Mouse (Mus musculus) liver, embryonic 11.5 days (tissue): ENCODE measurements around the gene Fam57a. TPM values are rescaled to one million over a fixed set of nuclear protein-coding genes. Genes with fewer than 3 reads are reported as not detected.

Experiments
- ATAC-seq: fragments of 200-750 bp; cut with Nextera tagmentation; replicated peaks from 2 replicates; pipeline ENCODE4 v1.8.0; 2017; ENCODE audit warnings: moderate number of reproducible peaks, mild to moderate bottlenecking, moderate TSS enrichment, moderate library complexity; ENCODE audit not compliant: low FRiP score
- DNase-seq: peaks from one replicate; pipeline ENCODE4 v3.0.0-alpha.2; 2017; ENCODE audit warnings: low spot score
- H3K27ac ChIP-seq: fragments of 300-500 bp; sonication (generic); 2 replicates; pipeline ENCODE4 v1.5.1; 2014; ENCODE audit warnings: mild to moderate bottlenecking, low read depth, low read length, control low read depth
- H3K27me3 ChIP-seq: fragments of 300-500 bp; sonication (generic); replicated peaks from 2 replicates; pipeline ENCODE4 v1.6.1; 2014; ENCODE audit warnings: low read length, mixed read lengths; ENCODE audit not compliant: control insufficient read depth, insufficient read depth
- H3K36me3 ChIP-seq: fragments of 300-500 bp; sonication (generic); 2 replicates; pipeline ENCODE4 v1.6.1; 2014; ENCODE audit warnings: mild to moderate bottlenecking, low read length, moderate library complexity, mixed read lengths; ENCODE audit not compliant: control insufficient read depth, insufficient read depth
- H3K4me1 ChIP-seq: fragments of 300-500 bp; sonication (generic); replicated peaks from 2 replicates; pipeline ENCODE4 v1.6.1; 2014; ENCODE audit warnings: low read length, mixed read lengths; ENCODE audit not compliant: control insufficient read depth, insufficient read depth
- H3K4me2 ChIP-seq: fragments of 300-500 bp; sonication (generic); 2 replicates; pipeline ENCODE4 v1.6.1; 2014; ENCODE audit warnings: mild to moderate bottlenecking, control low read depth, moderate library complexity
- H3K4me3 ChIP-seq: fragments of 300-500 bp; sonication (generic); 2 replicates; pipeline ENCODE4 v1.5.1; 2014; ENCODE audit warnings: low read depth, low read length, control low read depth
- H3K9ac ChIP-seq: fragments of 300-500 bp; sonication (generic); 2 replicates; pipeline ENCODE4 v1.6.1; 2014; ENCODE audit warnings: low read depth, low read length, control low read depth
- H3K9me3 ChIP-seq: fragments of 300-500 bp; sonication (generic); 2 replicates; pipeline ENCODE4 v1.6.1; 2016; ENCODE audit warnings: low read length, inconsistent platforms, mixed read lengths; ENCODE audit not compliant: control insufficient read depth
- WGBS: fragments of 180-500 bp; shearing (Covaris S2); extraction: QIAGEN DNeasy Blood & Tissue Kit; methylation state at CpG from one replicate; pipeline ENCODE4 v1.1.7; 2014; 5-methylcytosine and 5-hydroxymethylcytosine counted together
- polyA plus RNA-seq: library from polyadenylated mRNA; unstranded; fragments of >200 nt; fragmentation: Nextera tagmentation; extraction: Ambion mirVana; gene quantifications from 2 replicates; pipeline ENCODE4 v1.2.1, GENCODE M21; 2014

Gene Fam57a
- polyA plus RNA-seq, 1 experiment from 2014 or later, result 14.8 TPM

- DNase-seq, result no peak
- no peak for ATAC-seq
- Histone ChIP-seq H3K27me3 (no peaks in the 10 kb centered on the region), H3K4me3 (no peak overlapping the region), H3K36me3 (no peaks in the 10 kb centered on the region), H3K27ac (no peak overlapping the region), H3K4me1 (no peaks in the 10 kb centered on the region), H3K9me3 (no peaks in the 10 kb centered on the region), H3K4me2 (no peak overlapping the region), H3K9ac (no peak overlapping the region)
- WGBS, result 82% methylated on average over 10 of the region's 10 CpGs
Observed at GRCm38 (mm10) chr11:76260208-76261050, 81.0 kb downstream of the Fam57a start.

DNA sequence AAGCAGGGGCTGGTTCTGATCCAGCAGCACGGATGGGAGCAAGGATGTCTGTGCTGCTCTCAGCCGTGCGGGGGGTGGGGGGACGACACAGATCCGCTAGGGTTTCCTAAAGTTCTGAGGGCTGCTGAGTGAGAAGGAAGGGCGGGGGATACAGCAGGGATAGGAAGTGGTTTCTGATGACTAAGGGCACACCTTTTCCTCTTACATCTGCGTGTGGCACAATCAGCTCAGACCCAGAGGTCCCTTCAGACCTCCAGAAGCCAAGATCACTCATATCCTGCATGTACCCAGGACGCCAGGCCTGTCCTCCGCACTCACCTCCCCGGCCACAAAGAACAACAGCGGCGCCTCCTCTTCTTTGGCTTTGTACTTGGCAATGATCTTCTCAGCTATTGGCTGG lies 81.8 kb downstream of the Fam57a start:
- ATAC-seq (no peak), DNase-seq (no peak)
- H3K36me3 ChIP-seq, result no peaks in the 10 kb centered on the region
- no peaks in the 10 kb centered on the region for H3K9me3 ChIP-seq
- H3K9ac ChIP-seq, result no peak overlapping the region
- H3K4me3 ChIP-seq, result no peak overlapping the region
- no peak overlapping the region for H3K4me2 ChIP-seq
- H3K27me3 ChIP-seq, result no peaks in the 10 kb centered on the region
- H3K4me1 ChIP-seq, result no peaks in the 10 kb centered on the region; the same call in 1 of the 2 replicates
- no peak overlapping the region for H3K27ac ChIP-seq
- 44% methylated on average over 12 of the region's 12 CpGs for WGBS

GRCm38 (mm10) chr11:76262611-76263351 lies 83.3 kb downstream of the Fam57a start:
- Histone ChIP-seq H3K27ac (no peak overlapping the region), H3K4me3 (no peak overlapping the region), H3K36me3 (no peaks in the 10 kb centered on the region), H3K4me2 (no peak overlapping the region), H3K27me3 (no peaks in the 10 kb centered on the region), H3K4me1 (no peaks in the 10 kb centered on the region; the same call in 1 of the 2 replicates), H3K9ac (no peak overlapping the region), H3K9me3 (no peaks in the 10 kb centered on the region)
- ATAC-seq (no peak), DNase-seq (no peak)
- WGBS, result 40% methylated on average over 19 of the region's 19 CpGs

Other genes starting within 250 kb of the Fam57a start
- 1.4 and 1.5 TPM in 2 replicates for gene Rph3al, start 241.2 kb upstream of the Fam57a start, polyA plus RNA-seq
- gene 1700016K19Rik, start 179.8 kb upstream of the Fam57a start, polyA plus RNA-seq, result not detected in 2 replicates
- gene Rflnb, start 151.9 kb upstream of the Fam57a start, polyA plus RNA-seq, result 7.5 and 7.9 TPM in 2 replicates
- 30.8 and 31.5 TPM in 2 replicates for gene Vps53, start within 50 bp of the Fam57a start, polyA plus RNA-seq
- 0.74 TPM in 1 of 2 replicates, not detected in the other for gene Dbil5, start 37.9 kb downstream of the Fam57a start, polyA plus RNA-seq
- gene Gemin4, start 38.0 kb downstream of the Fam57a start, polyA plus RNA-seq, result 50.2 and 58.3 TPM in 2 replicates
- 36.3 and 37.0 TPM in 2 replicates for gene Mrm3, start 64.0 kb downstream of the Fam57a start, polyA plus RNA-seq
- gene Glod4, start 64.1 kb downstream of the Fam57a start, polyA plus RNA-seq, result 137 and 144 TPM in 2 replicates
- gene Nxn, start 219.5 kb downstream of the Fam57a start, polyA plus RNA-seq, result 11.8 and 12.0 TPM in 2 replicates
- 91.2 and 91.9 TPM in 2 replicates for gene Timm22, start 227.3 kb downstream of the Fam57a start, polyA plus RNA-seq